Mouse (Mus musculus) hematopoietic stem cell, adult 5-6 weeks (primary cell): Measurements from ENCODE around the gene Cabin1. TPM values are rescaled to one million over a fixed set of nuclear protein-coding genes. Genes with fewer than 3 reads are reported as not detected.
A peak's percentile ranks its signal among the peaks of the same experiment; 100 is the strongest.

Experiments
- ATAC-seq, 2 experiments: fragments of 125-278 bp in 1 of 2; replicated peaks in 1 of 2; 2 replicates each; pipeline ENCODE4 v1.8.0; 2016 to 2017; ENCODE audit warnings: inconsistent platforms in 2 of 2, mild to moderate bottlenecking in 2 of 2, moderate number of reproducible peaks in 2 of 2, low read depth in 1 of 2, moderate TSS enrichment in 1 of 2; ENCODE audit not compliant: low FRiP score in 2 of 2, poor library complexity in 2 of 2, severe bottlenecking in 2 of 2, insufficient read depth in 1 of 2, low TSS enrichment in 1 of 2
- total RNA-seq: library from RNA; stranded (forward); fragments of 172-1452, 232-1000 nt; gene quantifications from 2 replicates; pipeline ENCODE4 v1.2.3, GENCODE M21; 2017

Cabin1 gene
- total RNA-seq, 1 experiment from 2014 or later: 27.9 TPM

DNA sequence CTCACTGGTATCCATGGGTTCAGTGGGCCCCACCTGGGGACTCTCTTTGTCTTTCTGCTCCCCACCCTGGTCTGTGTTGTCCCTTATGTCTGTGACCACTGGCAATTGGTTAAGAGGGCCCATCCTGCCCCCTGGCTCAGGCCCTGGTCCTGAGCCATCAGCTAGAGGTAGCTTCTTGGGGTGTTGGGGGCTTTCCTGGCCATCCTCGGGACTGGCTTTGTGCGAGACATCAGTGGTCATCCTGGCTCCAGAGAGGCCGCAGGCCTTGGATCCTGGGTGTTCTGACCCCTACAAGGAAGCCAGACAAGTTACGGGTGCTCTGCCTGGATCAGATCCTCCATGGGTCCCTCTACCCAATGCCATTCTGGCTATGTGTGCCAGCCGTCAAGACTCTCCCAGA is 107.0 kb downstream of the Cabin1 start:
- ATAC-seq: no peak

DNA sequence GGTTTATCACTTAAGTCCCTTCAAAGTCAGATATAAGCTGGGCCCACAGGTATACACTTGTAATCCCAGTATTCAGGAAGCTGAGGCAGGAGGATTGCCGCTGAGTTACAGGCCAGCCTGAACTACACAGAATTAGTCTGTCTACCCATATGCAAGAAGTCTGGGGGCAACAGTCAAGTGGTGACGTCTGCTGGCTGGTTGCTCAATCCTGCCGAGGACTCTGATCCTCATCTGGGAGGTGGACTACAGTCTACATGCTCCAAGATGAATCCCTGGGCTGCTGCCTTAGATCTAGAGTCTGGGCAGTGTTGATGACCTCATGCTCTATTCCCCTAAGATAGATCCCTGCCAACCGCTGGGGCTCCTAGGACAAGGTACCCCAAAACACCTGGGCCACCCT is 110.1 kb downstream of the Cabin1 start:
- ATAC-seq: no peak

DNA sequence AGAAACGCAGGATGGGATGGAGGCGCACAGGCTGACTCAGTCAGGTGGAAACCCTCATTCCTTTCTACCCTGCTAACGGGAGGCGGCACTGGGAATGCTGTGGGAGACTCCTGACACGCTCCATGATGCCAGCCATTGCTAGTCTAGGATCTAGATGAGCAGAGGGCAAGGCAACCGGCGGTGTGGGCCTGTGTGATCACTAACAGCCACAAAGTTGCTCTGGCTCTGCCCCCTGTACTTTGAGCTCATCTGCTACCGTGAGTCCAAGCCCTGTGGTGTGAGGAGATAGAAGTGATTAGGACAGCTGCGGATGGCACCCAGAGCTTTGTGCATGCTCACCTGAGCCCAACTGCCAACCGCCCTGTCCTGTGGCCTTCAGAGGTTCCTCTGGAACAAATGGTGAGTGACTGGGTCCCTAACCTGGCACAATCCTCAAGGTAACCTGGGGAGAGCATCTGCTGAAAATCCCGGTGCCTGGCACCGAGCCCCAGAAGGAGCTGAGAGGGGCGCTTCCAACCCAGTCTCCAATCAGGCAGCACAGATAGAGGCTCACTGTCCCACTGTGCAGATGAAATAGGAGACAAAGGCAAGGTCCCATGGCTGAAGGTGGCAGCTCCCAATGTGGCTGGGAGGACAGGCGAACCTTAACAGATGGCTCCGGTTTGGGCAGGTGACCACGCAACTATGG is 112.6 kb downstream of the Cabin1 start:
- no peak for ATAC-seq

DNA sequence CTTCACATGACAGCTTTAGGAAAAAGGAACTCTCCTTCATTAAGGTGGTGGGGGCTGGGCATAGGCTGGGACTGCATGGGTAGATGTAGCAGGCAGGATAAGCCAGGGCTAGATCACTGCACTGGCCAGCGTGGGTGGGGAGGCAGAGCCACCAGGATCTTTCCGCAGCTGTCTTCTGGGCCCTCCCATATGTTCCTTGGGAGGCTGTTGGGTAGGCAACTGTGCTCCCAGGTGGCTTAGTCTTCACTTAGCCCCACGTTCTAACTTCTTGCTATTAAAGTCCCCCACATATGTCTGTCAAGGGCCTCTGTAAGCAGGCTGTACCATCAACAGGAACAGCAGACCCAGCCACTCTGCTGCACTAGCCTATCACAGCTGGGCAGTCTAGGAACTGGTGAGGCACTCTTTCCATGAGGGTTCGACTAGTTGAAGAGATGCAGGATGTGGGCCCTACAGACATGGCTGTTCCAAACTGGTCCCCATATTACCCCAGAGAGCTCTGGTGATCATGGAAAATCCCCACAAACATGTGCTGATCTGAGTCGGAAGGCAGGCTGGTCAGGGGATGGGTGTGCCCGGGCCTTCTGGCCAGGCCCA is 113.7 kb downstream of the Cabin1 start:
- ATAC-seq: no peak

DNA sequence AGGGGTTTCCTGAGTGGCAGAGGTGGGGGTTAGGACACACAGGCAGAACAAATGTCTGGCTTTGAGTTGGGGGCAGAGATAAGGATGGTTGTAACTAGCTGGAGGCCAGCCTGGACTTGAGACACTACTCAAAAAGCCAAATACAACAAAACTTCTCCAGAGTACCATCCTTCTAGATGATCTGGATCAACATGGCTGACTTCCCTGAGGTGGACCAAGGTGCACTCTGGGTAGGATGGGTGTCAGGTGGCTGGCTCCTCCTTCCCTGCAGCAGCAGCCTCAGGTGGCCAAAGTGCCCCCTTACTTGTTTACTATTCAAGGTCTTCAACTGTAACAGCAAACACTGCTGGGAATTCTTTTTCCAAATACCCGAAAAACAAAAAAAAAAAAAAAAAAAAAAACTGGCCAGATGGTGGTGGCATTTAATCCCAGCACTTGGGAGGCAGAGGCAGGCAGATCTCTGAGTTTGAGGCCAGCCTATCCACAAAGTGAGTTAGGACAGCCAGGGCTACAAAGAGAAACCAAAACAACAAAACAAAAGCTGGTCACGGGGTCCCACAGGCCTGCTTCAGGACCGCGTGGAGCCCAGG is 114.6 kb downstream of the Cabin1 start:
- ATAC-seq: no peak

DNA sequence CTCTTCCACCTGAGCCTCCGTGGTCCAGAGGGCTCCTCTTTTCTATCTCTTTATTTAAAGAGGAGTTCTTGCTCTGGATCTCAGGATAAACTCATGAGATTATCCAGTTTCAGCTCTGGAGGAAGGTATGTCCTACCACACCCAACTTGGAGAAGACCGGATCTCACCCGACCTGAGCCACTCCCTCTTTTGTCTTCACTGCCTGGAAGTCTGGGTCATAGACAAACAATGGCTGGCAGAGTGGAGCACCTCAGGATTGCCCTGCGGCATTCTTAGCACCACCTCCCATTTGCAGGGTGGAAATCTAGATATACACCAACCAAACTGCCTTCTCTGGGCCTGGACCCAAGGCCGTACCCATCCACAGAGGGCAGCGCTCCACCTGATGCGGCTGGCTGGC is 115.1 kb downstream of the Cabin1 start:
- ATAC-seq: no peak

DNA sequence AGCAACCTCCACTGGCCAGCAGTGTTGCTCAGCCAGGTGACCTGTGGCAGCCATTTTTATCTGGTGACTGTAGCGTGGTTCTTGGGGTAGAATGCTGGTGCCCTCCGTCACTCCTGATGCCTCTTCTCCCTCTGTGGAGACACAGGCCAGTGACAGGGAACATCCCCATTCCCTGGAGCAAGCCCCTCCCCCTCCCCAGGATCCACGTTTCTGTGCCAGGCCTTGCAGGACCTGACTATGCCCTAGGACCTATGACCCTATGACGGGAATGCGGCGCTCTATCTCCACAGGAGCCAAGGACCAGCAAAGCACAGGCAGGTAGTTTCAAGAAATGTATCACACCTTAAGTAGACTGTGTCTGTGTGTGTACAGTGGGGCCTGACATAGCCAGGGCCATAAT is 116.0 kb downstream of the Cabin1 start:
- no peak for ATAC-seq

DNA sequence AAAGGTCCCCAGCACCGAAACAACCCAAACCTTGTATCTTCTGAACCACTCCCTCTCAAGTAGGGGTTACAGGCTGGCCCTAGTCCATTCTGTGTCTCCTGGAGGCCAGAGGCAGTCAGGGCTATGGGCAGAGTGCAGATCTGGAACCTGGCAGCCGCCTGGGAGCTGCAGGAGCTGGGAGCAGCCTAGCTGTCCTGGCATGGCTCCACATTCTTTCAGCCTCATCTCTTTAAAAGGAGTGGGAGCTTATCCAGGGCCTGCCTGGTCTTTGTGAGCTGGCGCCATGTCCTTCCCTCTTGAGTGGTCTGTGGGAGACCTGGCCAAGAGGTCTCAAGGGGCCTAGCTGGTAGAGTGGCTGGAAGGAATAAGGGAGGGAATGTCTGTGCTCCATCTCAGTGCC is 116.8 kb downstream of the Cabin1 start:
- ATAC-seq: no peak

DNA sequence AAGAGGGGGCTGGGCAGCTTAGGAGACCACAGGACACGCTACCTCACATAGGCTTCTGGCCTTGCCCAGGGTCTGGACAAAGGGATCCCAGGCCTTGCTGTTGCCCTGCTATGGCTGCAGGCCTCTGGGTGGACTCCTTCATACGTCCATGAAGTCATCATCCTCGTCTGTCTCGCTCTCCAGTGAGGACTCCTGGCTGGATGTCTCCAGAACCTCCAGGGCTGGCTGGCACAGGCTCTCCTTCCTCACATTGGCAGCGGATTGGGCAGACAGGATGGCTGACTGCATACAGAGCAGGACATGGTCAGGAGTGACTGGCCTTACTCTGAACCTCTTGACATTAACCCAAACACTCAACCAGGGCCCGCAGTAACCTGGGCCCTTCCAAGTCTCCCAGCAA is 117.7 kb downstream of the Cabin1 start:
- ATAC-seq: no peak

DNA sequence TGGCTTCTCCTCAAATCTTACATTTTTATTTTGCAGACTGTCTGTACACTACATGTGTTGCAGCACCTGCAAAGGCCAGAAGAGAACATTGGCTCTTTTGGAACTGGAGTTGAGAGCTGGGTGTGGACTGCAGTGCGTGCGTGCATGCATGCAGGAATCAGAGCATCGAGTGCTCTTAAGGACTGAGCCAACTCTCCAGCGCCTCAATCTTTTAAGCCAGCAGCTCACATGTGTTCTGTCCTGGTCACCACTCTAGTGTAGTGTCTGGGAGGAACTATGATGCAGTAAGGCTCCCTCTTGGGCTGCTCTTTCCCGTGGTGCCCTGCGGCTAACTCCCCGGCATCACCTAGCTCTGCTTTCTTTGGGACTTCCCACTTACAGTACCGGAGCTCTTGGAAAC is 118.5 kb downstream of the Cabin1 start:
- no peak for ATAC-seq

DNA sequence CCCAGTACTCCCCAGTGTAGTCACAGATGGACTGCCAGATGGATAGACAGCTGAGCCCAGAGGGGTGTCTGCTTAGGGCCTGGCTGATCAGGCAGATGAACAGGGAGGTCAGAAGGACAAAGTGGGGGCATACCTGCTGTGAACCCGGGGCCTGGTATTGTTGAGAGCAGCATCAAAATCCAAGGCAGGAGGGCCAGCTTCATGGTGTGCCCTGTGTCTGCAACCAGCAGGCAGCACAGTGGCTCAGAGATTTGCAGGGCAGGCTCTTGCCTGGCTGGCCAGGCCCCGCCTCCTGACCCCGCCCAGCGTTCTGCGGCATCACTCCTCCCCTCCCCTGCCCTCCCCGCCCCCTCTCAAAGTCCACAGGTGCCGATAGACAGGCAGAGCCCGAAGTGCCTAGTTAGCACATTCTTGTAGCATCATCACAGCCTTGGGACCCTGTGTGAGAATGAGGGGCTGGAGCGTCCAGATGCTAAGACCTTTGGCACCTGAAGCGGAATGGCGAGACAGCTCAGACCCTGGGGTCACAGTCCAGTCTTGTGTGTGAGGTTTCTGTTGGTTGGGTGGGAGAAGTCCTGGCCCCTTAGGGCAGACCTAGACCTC is 120.3 kb downstream of the Cabin1 start, which contains the start of gene Susd2:
Susd2 (minus strand) TSS at position 268 of the 603 bp plus-strand sequence.
- peak in 1 of 2 experiments; percentile 23; a peak in 1 of 4 replicates for ATAC-seq

DNA sequence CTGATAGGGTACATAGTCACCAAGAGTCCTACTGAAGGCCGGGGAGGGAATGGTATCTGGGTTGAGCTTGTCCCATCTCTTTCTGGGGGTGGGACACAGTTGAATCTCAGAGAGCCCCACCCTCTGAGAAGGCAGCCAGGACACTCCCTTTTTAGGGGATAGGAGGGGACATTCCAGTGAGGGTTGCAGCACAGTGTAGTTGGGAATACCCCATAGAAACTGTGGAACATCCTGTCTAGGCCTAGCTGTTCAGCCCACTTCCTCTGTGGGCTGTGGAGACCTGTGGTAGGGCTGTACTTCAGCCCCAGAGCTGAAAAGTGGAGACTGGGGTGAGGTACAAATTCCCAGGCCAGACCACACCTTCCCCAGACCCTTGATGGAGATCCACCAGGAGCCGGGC is 121.2 kb downstream of the Cabin1 start:
- 0 out of 4 replicates have a peak, but pooled peaks of 1 of the 2 experiments have one; percentile 20 for ATAC-seq

DNA sequence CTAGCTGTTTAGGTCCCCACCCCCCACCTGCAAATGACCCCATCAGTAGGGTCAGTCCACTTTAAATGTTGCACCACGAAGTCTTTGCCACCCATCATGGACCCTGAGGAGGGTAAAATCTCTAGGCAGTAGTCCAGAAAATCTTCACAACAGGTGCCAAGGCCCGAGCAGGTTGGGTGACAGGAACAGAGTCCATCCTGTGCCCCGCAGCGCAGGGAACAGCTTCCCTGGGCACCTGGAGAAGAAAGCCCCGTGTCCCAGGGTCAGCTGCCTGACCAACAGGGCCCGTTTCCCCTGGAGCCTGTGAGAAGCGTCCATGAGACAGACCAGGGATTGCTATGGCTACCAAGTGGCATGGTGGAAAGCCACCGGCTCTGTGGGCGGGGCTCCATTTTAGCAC is 121.7 kb downstream of the Cabin1 start:
- no peak for ATAC-seq

DNA sequence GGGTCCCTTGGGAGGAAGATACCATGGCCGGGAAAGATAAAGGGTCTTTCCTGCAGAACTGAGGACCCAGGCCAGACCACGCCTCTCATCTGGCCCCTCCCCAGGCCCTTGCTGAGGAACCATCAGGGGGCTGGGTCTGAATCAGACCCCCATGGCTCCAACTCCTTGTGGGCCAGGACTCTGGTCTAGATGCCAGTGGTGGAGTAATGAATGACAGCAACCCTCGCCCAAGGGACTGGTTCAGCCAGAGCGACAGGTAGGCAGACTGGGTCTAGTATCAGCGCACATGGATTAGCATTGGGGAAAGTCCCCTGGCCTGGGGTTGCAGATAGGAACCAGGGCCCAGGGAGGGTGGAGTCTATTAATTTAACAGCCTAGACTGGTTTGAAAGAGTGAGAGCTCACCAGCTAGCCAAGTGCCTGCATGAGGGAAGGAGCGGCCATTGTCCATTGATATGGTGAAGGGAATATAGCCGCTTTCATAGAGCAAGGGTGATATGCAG is 122.4 kb downstream of the Cabin1 start:
- ATAC-seq: no peak

DNA sequence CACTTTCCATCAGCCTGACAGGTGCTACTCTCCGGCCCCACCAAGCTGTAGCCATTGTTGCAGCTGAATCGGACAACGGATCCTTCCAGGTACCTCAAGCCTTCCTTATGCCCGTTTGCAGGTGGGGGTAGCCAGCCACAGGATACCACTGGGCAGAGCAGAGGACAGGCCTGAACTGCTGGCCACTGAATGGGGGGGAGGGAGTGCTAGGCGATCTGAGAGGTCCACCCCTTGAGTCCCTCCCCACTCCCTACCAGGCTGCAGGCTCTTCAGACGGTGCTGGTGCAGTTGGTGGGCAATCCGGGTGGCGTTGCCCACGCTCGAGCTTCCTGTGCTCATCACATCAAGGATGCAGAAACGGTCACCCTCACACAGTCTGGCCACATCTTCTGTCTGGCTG is 126.4 kb downstream of the Cabin1 start:
- no peak for ATAC-seq

DNA sequence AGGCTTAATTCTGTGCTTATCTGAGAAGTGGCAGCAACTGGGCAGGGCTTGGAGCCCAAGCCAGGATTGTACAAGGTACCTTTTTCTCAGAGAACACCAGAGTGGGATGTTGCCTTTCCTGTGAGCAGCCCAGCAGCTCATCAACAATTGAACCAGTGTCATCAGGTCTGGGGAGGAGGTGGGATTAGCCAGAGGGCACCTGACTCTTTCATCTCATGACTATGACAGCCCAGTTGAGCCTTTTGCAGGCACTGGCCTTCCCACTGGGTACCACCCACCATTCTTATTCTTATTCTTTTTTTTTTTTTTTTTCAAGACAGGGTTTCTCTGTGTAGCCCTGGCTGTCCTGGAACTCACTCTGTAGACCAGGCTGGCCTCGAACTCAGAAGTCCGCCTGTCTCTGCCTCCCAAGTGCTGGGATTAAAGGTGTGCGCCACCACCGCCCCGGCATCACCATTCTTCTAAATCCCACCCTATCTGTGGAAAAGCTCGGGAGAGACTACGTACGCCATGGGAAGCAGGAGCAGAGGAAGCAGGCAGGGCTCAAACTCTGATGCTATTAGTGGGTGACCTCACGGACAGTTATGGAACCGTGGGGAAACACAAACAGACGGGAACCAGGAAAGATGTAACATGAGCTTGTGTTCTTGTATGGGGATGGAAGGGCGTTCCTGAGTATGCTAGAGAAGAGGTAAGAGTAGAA is 127.9 kb downstream of the Cabin1 start:
- ATAC-seq: no peak

DNA sequence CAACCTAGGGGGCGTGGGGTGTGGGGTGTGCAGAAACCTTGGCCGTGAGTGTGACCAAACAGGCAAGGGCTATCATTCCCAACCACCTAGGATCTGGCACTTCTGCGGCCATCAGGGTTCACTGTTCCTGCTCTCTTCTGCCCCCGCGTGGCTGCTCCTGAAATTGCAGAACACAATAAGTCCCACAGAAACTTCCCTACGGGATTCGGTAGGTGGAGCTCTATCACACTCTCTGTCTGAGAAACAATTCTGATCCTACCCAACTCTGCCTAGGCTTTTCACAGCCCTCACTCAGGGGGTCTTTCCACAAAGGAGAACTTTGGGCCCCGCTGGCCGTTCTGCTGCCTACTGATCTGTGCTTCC is 128.5 kb downstream of the Cabin1 start:
- ATAC-seq: peak; percentile 74 to 84; a peak in 3 of 4 replicates
